Comparison of ENCODE assay signal across 23 mouse cellular contexts in genomic region chr6:94077013-94077412, GRCm38 (mm10).
A peak's percentile ranks its signal among the peaks of the same experiment; 100 is the strongest.
DNase-seq lines count a peak whose midpoint lies in the region; ATAC-seq and TF ChIP-seq lines count a peak whose summit lies in the region.
"Had no signal": no experiment of that assay in that cellular context is flagged by ENCODE, and none has a peak within 500 bp of the region (broad histone marks: within the 10 kb centered on the region; RNA-seq: fewer than 3 reads in every experiment).

No protein-coding gene starts in this region.

- ATAC-seq in forebrain, embryonic 15.5 days (replicated peaks): no peak
- ATAC-seq in kidney, embryonic 16.5 days (ENCODE audit: low FRiP score, low TSS enrichment): 0 out of 2 replicates have a peak, but pooled peaks have one; percentile 31
- ATAC-seq in kidney, embryonic 15.5 days (replicated peaks; ENCODE audit: low FRiP score): no peak
- no peak for ATAC-seq in stomach, postnatal 0 days (ENCODE audit: low FRiP score, low TSS enrichment)
- ATAC-seq: activated CD4-positive, CD25-positive, alpha-beta regulatory T cell, adult 4 months; forebrain, embryonic 14.5 days; hindbrain, postnatal 0 days; inflammation-experienced regulatory T-cells, adult 6 months had no signal

- peak; percentile 9 for DNase-seq in forebrain, embryonic 10.5 days (ENCODE audit: extremely low spot score, low spot score)
- no peak for DNase-seq in embryonic facial prominence, embryonic 10.5 days (ENCODE audit: low spot score)
- DNase-seq in stomach, postnatal 0 days (ENCODE audit: low spot score): peak; percentile 7
- no peak for DNase-seq in cerebellum, adult 11-12 months
- DNase-seq: adrenal gland, adult 8-10 months; adrenal gland, postnatal 25 days; cerebellum, adult 18-20 months; cerebellum, adult 9-11 months; cerebellum, postnatal 25 days; embryo, embryonic 11 days; gastrocnemius, postnatal 25 days; heart, postnatal 10 days; heart, postnatal 4 days had no signal

- TF ChIP-seq CTCF in stomach, postnatal 0 days (IDR thresholded peaks at IDR 0.05; ENCODE audit: low read depth): no peak

- H3K9ac ChIP-seq in forebrain, embryonic 15.5 days (replicated peaks): no peak overlapping the region
- H3K9ac ChIP-seq in kidney, embryonic 16.5 days (replicated peaks; ENCODE audit: low read length): no peak overlapping the region
- H3K9ac ChIP-seq in kidney, embryonic 15.5 days: no peak overlapping the region
- no peak overlapping the region for H3K9ac ChIP-seq in stomach, postnatal 0 days (ENCODE audit: low read length)
- H3K9ac ChIP-seq: heart, embryonic 15.5 days; hindbrain, embryonic 14.5 days had no signal

- H3K4me2 ChIP-seq in forebrain, embryonic 15.5 days (replicated peaks): no peak overlapping the region
- H3K4me2 ChIP-seq in kidney, embryonic 16.5 days (replicated peaks; ENCODE audit: low read depth, low read length): no peak overlapping the region
- H3K4me2 ChIP-seq in kidney, embryonic 15.5 days: no peak overlapping the region
- H3K4me2 ChIP-seq in stomach, postnatal 0 days (replicated peaks; ENCODE audit: low read depth): no peak overlapping the region
- H3K4me2 ChIP-seq: heart, embryonic 11.5 days; heart, embryonic 15.5 days; hindbrain, embryonic 14.5 days had no signal

- no peaks in the 10 kb centered on the region for H3K36me3 ChIP-seq in forebrain, embryonic 10.5 days (replicated peaks)
- no peaks in the 10 kb centered on the region for H3K36me3 ChIP-seq in forebrain, embryonic 15.5 days
- H3K36me3 ChIP-seq in kidney, embryonic 16.5 days (ENCODE audit: insufficient read depth, low read length): no peaks in the 10 kb centered on the region
- H3K36me3 ChIP-seq in kidney, embryonic 15.5 days: no peaks in the 10 kb centered on the region
- H3K36me3 ChIP-seq in embryonic facial prominence, embryonic 10.5 days (replicated peaks): no peaks in the 10 kb centered on the region
- no peaks in the 10 kb centered on the region for H3K36me3 ChIP-seq in stomach, postnatal 0 days (ENCODE audit: control insufficient read depth, insufficient read depth, low read length)
- H3K36me3 ChIP-seq: heart, embryonic 15.5 days had no signal

- no peaks in the 10 kb centered on the region for H3K27me3 ChIP-seq in forebrain, embryonic 10.5 days (ENCODE audit: poor library complexity, severe bottlenecking)
- no peaks in the 10 kb centered on the region for H3K27me3 ChIP-seq in forebrain, embryonic 15.5 days
- H3K27me3 ChIP-seq in kidney, embryonic 16.5 days (ENCODE audit: insufficient read depth, low read length): no peaks in the 10 kb centered on the region
- H3K27me3 ChIP-seq in kidney, embryonic 15.5 days: no peaks in the 10 kb centered on the region
- no peaks in the 10 kb centered on the region for H3K27me3 ChIP-seq in embryonic facial prominence, embryonic 10.5 days (replicated peaks; ENCODE audit: low read depth, poor library complexity, severe bottlenecking)
- no peaks in the 10 kb centered on the region for H3K27me3 ChIP-seq in stomach, postnatal 0 days (ENCODE audit: control insufficient read depth, insufficient read depth, low read length)
- H3K27me3 ChIP-seq: heart, embryonic 15.5 days had no signal

- H3K4me1 ChIP-seq in forebrain, embryonic 10.5 days: peaks cover 45% of the 10 kb centered on the region
- peaks cover 6% of the 10 kb centered on the region; the same call in 1 of the 2 replicates for H3K4me1 ChIP-seq in forebrain, embryonic 15.5 days
- H3K4me1 ChIP-seq in kidney, embryonic 16.5 days (ENCODE audit: insufficient read depth, low read length): peaks cover 14% of the 10 kb centered on the region
- H3K4me1 ChIP-seq in kidney, embryonic 15.5 days: peaks cover 20% of the 10 kb centered on the region
- H3K4me1 ChIP-seq in embryonic facial prominence, embryonic 10.5 days: peaks cover 68% of the 10 kb centered on the region
- 0 out of 2 replicates have a peak, but pooled peaks cover 2% of the 10 kb centered on the region for H3K4me1 ChIP-seq in stomach, postnatal 0 days (replicated peaks; ENCODE audit: control insufficient read depth, insufficient read depth)

- 93% methylated on average over 3 of the region's 3 CpGs for WGBS in forebrain, embryonic 10.5 days
- 94% methylated on average over 3 of the region's 3 CpGs for WGBS in forebrain, embryonic 15.5 days
- 94% methylated on average over 3 of the region's 3 CpGs for WGBS in kidney, embryonic 16.5 days
- 93% methylated on average over 3 of the region's 3 CpGs for WGBS in kidney, embryonic 15.5 days
- 93% methylated on average over 3 of the region's 3 CpGs for WGBS in embryonic facial prominence, embryonic 10.5 days
- WGBS in stomach, postnatal 0 days: 99% methylated on average over 3 of the region's 3 CpGs

- H3K4me3 ChIP-seq in forebrain, embryonic 10.5 days: no peak overlapping the region
- H3K4me3 ChIP-seq in forebrain, embryonic 15.5 days: no peak overlapping the region
- H3K4me3 ChIP-seq in kidney, embryonic 16.5 days (ENCODE audit: low read length): no peak overlapping the region
- no peak overlapping the region for H3K4me3 ChIP-seq in kidney, embryonic 15.5 days (replicated peaks)
- no peak overlapping the region for H3K4me3 ChIP-seq in embryonic facial prominence, embryonic 10.5 days
- H3K4me3 ChIP-seq in stomach, postnatal 0 days (ENCODE audit: low read depth, low read length): no peak overlapping the region
- H3K4me3 ChIP-seq: heart, embryonic 15.5 days had no signal

- H3K27ac ChIP-seq in forebrain, embryonic 10.5 days: no peak overlapping the region
- H3K27ac ChIP-seq in forebrain, embryonic 15.5 days (replicated peaks): no peak overlapping the region
- no peak overlapping the region for H3K27ac ChIP-seq in kidney, embryonic 16.5 days (ENCODE audit: low read length)
- no peak overlapping the region for H3K27ac ChIP-seq in kidney, embryonic 15.5 days
- 0 out of 2 replicates have a peak overlapping the region, but pooled peaks have one; percentile 19 for H3K27ac ChIP-seq in embryonic facial prominence, embryonic 10.5 days (replicated peaks)
- H3K27ac ChIP-seq in stomach, postnatal 0 days (replicated peaks): no peak overlapping the region
- H3K27ac ChIP-seq: heart, embryonic 15.5 days; hindbrain, embryonic 14.5 days; hindbrain, postnatal 0 days had no signal

- no peaks in the 10 kb centered on the region for H3K9me3 ChIP-seq in forebrain, embryonic 10.5 days
- no peaks in the 10 kb centered on the region for H3K9me3 ChIP-seq in forebrain, embryonic 15.5 days
- no peaks in the 10 kb centered on the region for H3K9me3 ChIP-seq in kidney, embryonic 16.5 days (ENCODE audit: low read length)
- H3K9me3 ChIP-seq in kidney, embryonic 15.5 days (replicated peaks): no peaks in the 10 kb centered on the region
- H3K9me3 ChIP-seq in embryonic facial prominence, embryonic 10.5 days: no peaks in the 10 kb centered on the region
- H3K9me3 ChIP-seq in stomach, postnatal 0 days (ENCODE audit: control insufficient read depth, low read length): no peaks in the 10 kb centered on the region
- H3K9me3 ChIP-seq: heart, embryonic 15.5 days had no signal

- TF ChIP-seq EP300 in stomach, postnatal 0 days (optimal IDR thresholded peaks at IDR 0.05): no peak

Comparison
In these comparisons a context has a peak if more than half of its experiments do, and no peak if none do; other contexts are left out.
1. DNase-seq: peak in forebrain, embryonic 10.5 days (single experiment) and stomach, postnatal 0 days (single experiment); none in embryonic facial prominence, embryonic 10.5 days (single experiment) and cerebellum, adult 11-12 months (single experiment).